Mouse (Mus musculus) E14TG2a.4 (cell line): ENCODE results near the gene Cacng8.

Experiments
- CTCF ChIP-seq: conservative IDR thresholded peaks from 2 replicates; pipeline ENCODE4 v1.5.1; 2014; ENCODE audit warnings: low read length
- POU5F1 ChIP-seq: IDR thresholded peaks from 2 replicates; pipeline ENCODE4 v1.6.1; 2014; ENCODE audit warnings: low read length, borderline replicate concordance

GRCm38 (mm10) chr7:3367569-3367968 lies 22.9 kb upstream of the Cacng8 start:
- no peak for TF ChIP-seq CTCF
- TF ChIP-seq POU5F1: no peak
